Mouse (Mus musculus) ES-E14 (cell line): ENCODE data around the gene Pdcd2l. TPM values are rescaled to one million over a fixed set of nuclear protein-coding genes. Genes with fewer than 3 reads are reported as not detected.

Experiments
- DNase-seq: peaks from one replicate; pipeline ENCODE4 v3.0.0-alpha.2; 2013; ENCODE audit warnings: low read depth, low spot score
- H3K27ac ChIP-seq: 2 replicates; pipeline ENCODE4 v1.5.1; 2012; ENCODE audit warnings: low read depth, mild to moderate bottlenecking, low read length, moderate library complexity, mixed read lengths; ENCODE audit not compliant: poor library complexity, insufficient read depth, severe bottlenecking
- H3K36me3 ChIP-seq: 2 replicates; pipeline ENCODE4 v1.6.1; 2012; ENCODE audit warnings: mild to moderate bottlenecking, low read length, moderate library complexity, mixed read lengths; ENCODE audit not compliant: control insufficient read depth, poor library complexity, insufficient read depth, severe bottlenecking
- H3K4me1 ChIP-seq, 2 experiments: fragments of 150-350 bp in 1 of 2; sonication (generic) in 1 of 2; 2 replicates each; pipeline ENCODE4 v1.6.1; 2012; ENCODE audit warnings: low read length in 2 of 2, mild to moderate bottlenecking in 1 of 2, mixed read lengths in 1 of 2; ENCODE audit not compliant: control insufficient read depth in 2 of 2, insufficient read depth in 2 of 2, poor library complexity in 1 of 2
- H3K4me3 ChIP-seq, 2 experiments: fragments of 150-350 bp in 1 of 2; sonication (generic) in 1 of 2; 2 replicates each; pipeline ENCODE4 v1.5.1; 2012; ENCODE audit warnings: low read length in 2 of 2, low read depth in 1 of 2, mild to moderate bottlenecking in 1 of 2, mixed read lengths in 1 of 2; ENCODE audit not compliant: insufficient read depth in 1 of 2, poor library complexity in 1 of 2, severe bottlenecking in 1 of 2
- H3K9ac ChIP-seq: 2 replicates; pipeline ENCODE4 v1.6.1; 2012; ENCODE audit warnings: low read depth, mild to moderate bottlenecking, low read length, mixed read lengths; ENCODE audit not compliant: poor library complexity, insufficient read depth, severe bottlenecking
- H3K9me3 ChIP-seq: fragments of 150-350 bp; sonication (generic); 2 replicates; pipeline ENCODE4 v1.6.1; 2012; ENCODE audit warnings: low read depth, mild to moderate bottlenecking, low read length; ENCODE audit not compliant: control insufficient read depth, insufficient read depth
- CHD2 ChIP-seq: IDR thresholded peaks from 2 replicates; pipeline ENCODE4 v1.6.1; 2014; ENCODE audit warnings: mild to moderate bottlenecking, low read depth, low read length, inconsistent platforms
- HCFC1 ChIP-seq: IDR thresholded peaks from 2 replicates; pipeline ENCODE4 v1.6.1; 2012; ENCODE audit warnings: low read length, inconsistent platforms, borderline replicate concordance; ENCODE audit not compliant: insufficient read depth
- MAFK ChIP-seq: IDR thresholded peaks from 2 replicates; pipeline ENCODE4 v1.6.1; 2014; ENCODE audit warnings: mild to moderate bottlenecking, low read depth, low read length, inconsistent platforms; ENCODE audit not compliant: insufficient read depth
- ZC3H11A ChIP-seq: IDR thresholded peaks from 2 replicates; pipeline ENCODE4 v1.6.1; 2012; ENCODE audit warnings: low read depth, mild to moderate bottlenecking, inconsistent platforms, low read length, borderline replicate concordance
- ZNF384 ChIP-seq: IDR thresholded peaks from 2 replicates; pipeline ENCODE4 v1.6.1; 2012; ENCODE audit warnings: low read depth, low read length, inconsistent platforms
- in situ Hi-C, 2 experiments: fragments of 600-800 bp; cut with MboI; formaldehyde crosslinking; loops; one replicate each; pipeline ENCODE4 v1.15.1; 2025; ENCODE audit warnings: low sequenced_read_pairs in 2 of 2, inconsistent platforms in 1 of 2; ENCODE audit not compliant: unreplicated experiment in 2 of 2
- total RNA-seq: library from RNA; depleted of rRNA; stranded (reverse); fragments of 300-350 nt; gene quantifications from 2 replicates; pipeline ENCODE4 v1.2.3, GENCODE M21; 2012

Pdcd2l gene
- total RNA-seq, 1 experiment = 57.7 TPM

GRCm38 (mm10) chr7:34224308-34224707 is 27.8 kb upstream of the Pdcd2l start:
- Histone ChIP-seq H3K36me3 (peaks cover 80% of the 10 kb centered on the region), H3K27ac (no peak overlapping the region), H3K4me1 (peaks cover 0 to 11% of the 10 kb centered on the region in 2 experiments; a peak in 2 of 4 replicates), H3K4me3 (no peak overlapping the region), H3K9ac (no peak overlapping the region), H3K9me3 (no peaks in the 10 kb centered on the region)
- in situ Hi-C loops = no loop called here
- TF ChIP-seq ZC3H11A = no peak
- TF ChIP-seq MAFK = no peak
- TF ChIP-seq CHD2 = no peak
- TF ChIP-seq ZNF384 = no peak
- TF ChIP-seq HCFC1 = no peak
- no peak for DNase-seq

- DNase-seq = no peak
- TF ChIP-seq CHD2 = no peak
- TF ChIP-seq ZC3H11A = no peak
- TF ChIP-seq MAFK = no peak
- no peak for TF ChIP-seq HCFC1
- no peak for TF ChIP-seq ZNF384
- peaks cover 0 to 5% of the 10 kb centered on the region in 2 experiments; a peak in 1 of 4 replicates for H3K4me1 ChIP-seq
- in situ Hi-C loops = no loop called here
- H3K9me3 ChIP-seq = no peaks in the 10 kb centered on the region
- no peak overlapping the region for H3K27ac ChIP-seq
- no peak overlapping the region for H3K9ac ChIP-seq
- no peak overlapping the region for H3K4me3 ChIP-seq
- H3K36me3 ChIP-seq = peaks cover 82% of the 10 kb centered on the region
These were observed 25.9 kb upstream of the Pdcd2l start for GRCm38 (mm10) chr7:34222340-34222739.

DNA sequence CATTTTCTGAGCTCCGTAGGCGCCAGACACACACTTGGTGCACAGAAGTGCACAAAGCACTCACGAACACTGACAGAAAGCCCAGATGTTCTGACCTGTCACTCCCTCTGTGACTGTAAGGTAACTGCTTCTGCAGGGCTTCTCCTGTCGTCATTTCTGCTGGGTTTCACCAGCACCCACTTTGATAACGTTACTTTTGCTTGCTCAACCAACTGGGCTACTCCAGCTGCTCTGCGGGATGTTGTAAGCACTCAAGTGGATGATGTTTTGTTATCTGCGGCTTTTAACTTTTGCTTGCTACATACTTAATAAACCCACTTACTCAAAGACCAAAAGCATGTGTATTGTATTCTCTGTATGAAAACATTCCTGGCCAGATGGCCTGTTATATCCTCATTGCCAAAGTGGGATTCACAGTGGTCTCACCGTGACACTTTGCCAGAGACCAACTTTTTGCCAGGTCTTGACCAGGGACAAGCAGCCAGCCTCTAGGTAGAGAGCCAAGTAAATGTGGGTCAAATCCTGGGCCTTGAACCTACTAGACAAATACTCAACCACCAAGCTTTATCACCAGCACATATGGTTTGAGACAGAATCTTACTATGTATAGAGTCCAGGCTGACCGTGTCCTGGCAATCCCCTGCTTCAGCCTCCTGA is 25.3 kb upstream of the Pdcd2l start:
- Histone ChIP-seq H3K9me3 (no peaks in the 10 kb centered on the region), H3K4me3 (no peak overlapping the region), H3K27ac (no peak overlapping the region), H3K9ac (no peak overlapping the region), H3K36me3 (peaks cover 79% of the 10 kb centered on the region), H3K4me1 (peaks cover 0 to 3% of the 10 kb centered on the region in 2 experiments; a peak in 1 of 4 replicates)
- in situ Hi-C loops = no loop called here
- DNase-seq = no peak
- no peak for TF ChIP-seq ZC3H11A
- TF ChIP-seq MAFK = no peak
- no peak for TF ChIP-seq ZNF384
- no peak for TF ChIP-seq CHD2
- no peak for TF ChIP-seq HCFC1

GRCm38 (mm10) chr7:34218496-34218895 is 22.0 kb upstream of the Pdcd2l start:
- Histone ChIP-seq H3K9ac (no peak overlapping the region), H3K36me3 (peaks cover 88% of the 10 kb centered on the region), H3K27ac (no peak overlapping the region), H3K4me3 (no peak overlapping the region), H3K9me3 (no peaks in the 10 kb centered on the region), H3K4me1 (peaks cover 0 to 3% of the 10 kb centered on the region in 2 experiments; a peak in 1 of 4 replicates)
- no peak for DNase-seq
- no peak for TF ChIP-seq CHD2
- TF ChIP-seq HCFC1 = no peak
- no peak for TF ChIP-seq MAFK
- TF ChIP-seq ZNF384 = no peak
- in situ Hi-C loops = loop anchor here in 1 of 2 experiments (10.0 kb wide), 1 partner anchor 64 kb away; no protein-coding TSS in a partner anchor

- TF ChIP-seq MAFK = no peak
- TF ChIP-seq ZNF384 = no peak
- TF ChIP-seq CHD2 = no peak
- TF ChIP-seq HCFC1 = no peak
- TF ChIP-seq ZC3H11A = no peak
- DNase-seq = no peak
- Histone ChIP-seq H3K36me3 (peaks cover 89% of the 10 kb centered on the region), H3K9me3 (no peaks in the 10 kb centered on the region), H3K9ac (no peak overlapping the region), H3K27ac (no peak overlapping the region), H3K4me3 (no peak overlapping the region), H3K4me1 (peaks cover 0 to 3% of the 10 kb centered on the region in 2 experiments; a peak in 1 of 4 replicates)
- in situ Hi-C loops = loop anchor here in 1 of 2 experiments (10.0 kb wide), 1 partner anchor 62 kb away; no protein-coding TSS in a partner anchor
These were observed 20.0 kb upstream of the Pdcd2l start for GRCm38 (mm10) chr7:34216474-34216873.
